Mouse (Mus musculus): ENCODE results near the gene Calcoco2. TPM values are rescaled to one million over a fixed set of nuclear protein-coding genes. Genes with fewer than 3 reads are reported as not detected.
"Not testable (repeated sequence)": the region's sequence is repeated elsewhere in the genome, so short reads cannot be mapped to it uniquely, and the experiment has no call there.

Calcoco2 gene
- polyA plus RNA-seq, 1 experiment from 2014 or later = not detected

DNA sequence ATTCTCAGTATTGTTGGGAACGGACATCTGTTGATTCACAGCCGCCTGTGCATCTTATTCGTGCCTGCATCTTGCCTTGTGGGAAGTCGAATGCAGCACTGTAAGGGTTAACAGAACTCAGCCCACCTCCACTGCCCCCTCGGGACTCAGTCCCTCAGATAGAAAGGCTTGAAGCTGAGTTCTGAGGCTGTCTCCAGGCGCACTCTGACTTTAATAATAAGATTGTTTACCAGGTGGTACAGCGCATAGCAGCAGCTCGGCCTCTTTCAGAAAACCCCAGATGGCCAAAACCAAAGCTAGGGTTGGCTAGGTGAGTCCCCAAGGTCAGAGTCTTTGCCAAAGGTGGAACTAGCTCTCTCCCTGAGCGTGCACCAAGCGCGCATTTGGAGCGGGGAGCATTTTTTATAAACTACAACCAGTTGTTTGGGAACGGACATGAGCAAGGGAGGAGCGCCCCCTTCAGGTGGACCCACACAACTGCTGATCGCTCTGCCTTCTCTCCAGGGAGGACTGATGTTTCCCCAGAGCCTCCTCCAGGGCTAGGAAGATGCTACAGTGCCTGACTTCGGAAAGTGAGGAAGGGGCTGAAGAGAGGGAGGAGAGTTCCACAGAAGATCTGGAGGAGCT, 21.6 kb upstream of the Calcoco2 start, which contains the start of gene Ttll6:
Gene Ttll6, plus strand, starts transcription at position 548 of the 627 bp plus-strand sequence.
- Histone ChIP-seq H3K9me3 (ENCODE audit: control insufficient read depth, low read length) (no peaks in the 10 kb centered on the region), H3K36me3 (ENCODE audit: control insufficient read depth, insufficient read depth, low read length) (no peaks in the 10 kb centered on the region), H3K27me3 (ENCODE audit: control insufficient read depth, insufficient read depth, low read length) (no peaks in the 10 kb centered on the region), H3K4me3 (ENCODE audit: low read depth, low read length) (no peak within 1 kb of the TSS), H3K4me1 (replicated peaks; ENCODE audit: control insufficient read depth, insufficient read depth) (no peaks in the 10 kb centered on the region), H3K9ac (ENCODE audit: low read length) (no peak within 1 kb of the TSS), H3K4me2 (replicated peaks; ENCODE audit: low read depth) (peak within 1 kb of the TSS; percentile 43), H3K27ac (replicated peaks) (no peak within 1 kb of the TSS)
- TF ChIP-seq CTCF (IDR thresholded peaks at IDR 0.05; ENCODE audit: low read depth) (peak; percentile 87), EP300 (optimal IDR thresholded peaks at IDR 0.05) (no peak)
- ATAC-seq (ENCODE audit: low FRiP score, low TSS enrichment) (peak; percentile 49), DNase-seq (ENCODE audit: low spot score) (peak; percentile 89)
- WGBS = 16% methylated on average over 16 of the region's 16 CpGs

DNA sequence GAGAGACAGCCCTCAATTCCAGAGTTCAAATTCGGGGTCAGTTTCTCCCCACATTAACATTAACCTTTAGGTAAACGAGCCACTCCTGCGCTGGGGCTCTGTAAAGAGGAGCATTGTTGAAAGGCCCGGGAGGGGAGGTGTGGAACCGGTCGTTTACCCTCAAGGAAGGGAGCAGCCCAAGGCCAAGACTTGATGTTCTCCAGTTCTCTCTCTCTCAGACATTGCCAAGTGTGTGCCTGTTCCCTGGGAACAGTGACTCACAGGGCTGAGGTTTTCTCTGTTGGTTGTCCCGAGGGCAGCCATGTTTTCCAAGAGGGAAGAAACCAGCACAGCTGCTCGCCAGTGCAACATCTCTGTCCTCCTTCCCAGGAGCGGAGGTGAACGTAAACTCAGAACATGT, 18.8 kb upstream of the Calcoco2 start:
- Histone ChIP-seq H3K36me3 (ENCODE audit: control insufficient read depth, insufficient read depth, low read length) (no peaks in the 10 kb centered on the region), H3K27ac (replicated peaks) (0 out of 2 replicates have a peak overlapping the region, but pooled peaks have one; percentile 40), H3K4me2 (replicated peaks; ENCODE audit: low read depth) (no peak overlapping the region), H3K9ac (ENCODE audit: low read length) (no peak overlapping the region), H3K4me1 (replicated peaks; ENCODE audit: control insufficient read depth, insufficient read depth) (no peaks in the 10 kb centered on the region), H3K27me3 (ENCODE audit: control insufficient read depth, insufficient read depth, low read length) (0 out of 2 replicates have a peak, but pooled peaks cover 2% of the 10 kb centered on the region), H3K4me3 (ENCODE audit: low read depth, low read length) (no peak overlapping the region), H3K9me3 (ENCODE audit: control insufficient read depth, low read length) (no peaks in the 10 kb centered on the region)
- ATAC-seq (ENCODE audit: low FRiP score, low TSS enrichment) = peak; percentile 62
- DNase-seq (ENCODE audit: low spot score) = peak; percentile 59
- no peak for TF ChIP-seq CTCF (IDR thresholded peaks at IDR 0.05; ENCODE audit: low read depth)
- WGBS = 34% methylated on average over 10 of the region's 10 CpGs

DNA sequence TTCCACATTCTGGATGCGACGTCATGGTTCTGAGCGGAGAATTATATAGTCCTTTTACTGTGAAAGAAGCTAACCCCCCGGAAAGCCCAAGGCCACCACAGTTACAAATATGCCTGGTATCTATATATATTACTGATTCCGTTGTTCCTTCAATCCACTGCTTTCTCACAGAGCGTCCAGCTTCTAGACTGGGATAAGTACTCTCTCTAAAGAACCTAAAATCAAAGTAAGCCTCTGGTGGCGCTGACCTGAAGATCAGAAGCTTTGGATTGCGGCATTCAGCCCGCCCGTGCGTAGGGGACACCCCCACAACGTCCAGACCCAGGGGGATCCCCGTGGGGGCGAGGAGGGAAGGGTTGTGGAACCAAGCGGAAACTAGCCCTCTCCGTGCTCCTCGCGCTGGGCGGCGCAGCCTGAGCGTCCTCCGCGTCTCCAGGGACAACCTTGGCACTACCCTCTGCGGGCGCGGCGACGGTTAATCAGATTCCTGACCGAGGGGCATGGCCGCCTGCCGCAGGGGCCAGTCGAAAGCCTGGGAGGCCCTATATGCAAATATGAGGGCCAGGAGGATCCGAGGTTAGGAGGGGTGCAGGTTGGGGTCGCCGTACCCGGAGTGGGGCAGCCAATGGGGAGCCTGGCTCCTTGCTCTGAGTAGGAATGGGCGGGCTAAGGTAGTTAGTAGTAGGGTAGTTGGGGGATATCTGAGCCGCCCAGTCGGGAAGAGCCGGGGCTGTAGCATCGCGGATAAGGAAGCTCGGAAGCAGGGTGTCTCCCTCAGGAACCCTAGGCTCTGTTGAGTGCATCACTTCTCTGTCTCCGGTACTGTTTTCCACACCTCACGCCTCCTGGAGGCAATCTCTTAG, 12.5 kb upstream of the Calcoco2 start:
- Histone ChIP-seq H3K36me3 (ENCODE audit: control insufficient read depth, insufficient read depth, low read length) (no peaks in the 10 kb centered on the region), H3K27ac (replicated peaks) (no peak overlapping the region), H3K4me3 (ENCODE audit: low read depth, low read length) (peak overlapping the region; percentile 41), H3K27me3 (ENCODE audit: control insufficient read depth, insufficient read depth, low read length) (0 out of 2 replicates have a peak, but pooled peaks cover 2% of the 10 kb centered on the region), H3K9me3 (ENCODE audit: control insufficient read depth, low read length) (no peaks in the 10 kb centered on the region), H3K9ac (ENCODE audit: low read length) (peak overlapping the region; percentile 38; the same call in 1 of the 2 replicates), H3K4me1 (replicated peaks; ENCODE audit: control insufficient read depth, insufficient read depth) (no peaks in the 10 kb centered on the region; the same call in 1 of the 2 replicates), H3K4me2 (replicated peaks; ENCODE audit: low read depth) (peak overlapping the region; percentile 68)
- DNase-seq (ENCODE audit: low spot score) (peak; percentile 77), ATAC-seq (ENCODE audit: low FRiP score, low TSS enrichment) (peak; percentile 67; the same call in 1 of the 2 replicates)
- TF ChIP-seq CTCF (IDR thresholded peaks at IDR 0.05; ENCODE audit: low read depth) (no peak), EP300 (optimal IDR thresholded peaks at IDR 0.05) (no peak)
- WGBS = 2% methylated on average over 45 of the region's 45 CpGs

DNA sequence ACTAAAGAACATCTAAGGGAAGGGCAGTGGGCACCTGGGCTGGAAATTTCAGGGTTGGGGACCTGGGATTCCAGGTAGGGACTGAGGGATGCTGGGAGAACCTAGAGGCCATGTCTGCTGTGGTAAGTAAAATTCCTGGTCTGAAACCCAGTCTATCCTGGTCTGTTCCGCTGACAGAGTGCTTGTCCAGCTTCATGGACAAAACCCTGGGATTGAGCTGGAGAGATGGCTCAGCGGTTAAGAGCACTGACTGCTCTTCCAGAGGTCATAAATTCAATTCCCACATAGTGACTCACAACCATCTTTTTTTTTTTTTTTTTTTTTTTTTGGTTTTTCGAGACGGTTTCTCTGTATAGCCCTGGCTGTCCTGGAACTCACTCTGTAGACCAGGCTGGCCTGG, 11.0 kb upstream of the Calcoco2 start:
- not testable (repeated sequence) for H3K27me3 ChIP-seq (ENCODE audit: control insufficient read depth, insufficient read depth, low read length); H3K36me3 ChIP-seq (ENCODE audit: control insufficient read depth, insufficient read depth, low read length); ATAC-seq (ENCODE audit: low FRiP score, low TSS enrichment); DNase-seq (ENCODE audit: low spot score); H3K9me3 ChIP-seq (ENCODE audit: control insufficient read depth, low read length); H3K4me3 ChIP-seq (ENCODE audit: low read depth, low read length); H3K4me2 ChIP-seq (replicated peaks; ENCODE audit: low read depth); H3K27ac ChIP-seq (replicated peaks); H3K9ac ChIP-seq (ENCODE audit: low read length); H3K4me1 ChIP-seq (replicated peaks; ENCODE audit: control insufficient read depth, insufficient read depth)
- WGBS = 76% methylated on average over 4 of the region's 4 CpGs

DNA sequence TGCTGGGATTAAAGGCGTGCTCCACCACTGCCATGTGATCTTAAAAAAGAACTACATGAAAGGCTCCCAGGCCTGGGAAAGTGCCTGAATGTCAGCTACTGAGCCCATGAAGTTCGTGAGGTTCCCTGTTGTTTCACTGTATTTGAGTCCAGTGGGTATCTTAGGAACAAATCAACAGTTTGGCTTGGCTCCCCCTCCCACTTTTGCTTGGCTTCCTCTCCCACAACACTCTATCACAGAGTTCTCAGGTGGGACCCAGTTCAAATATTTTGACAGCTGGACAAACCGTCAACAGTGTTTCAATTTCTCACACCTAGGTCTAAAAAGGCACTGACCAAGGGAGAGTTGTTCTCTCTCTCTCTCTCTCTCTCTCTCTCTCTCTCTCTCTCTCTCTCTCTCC, 7.6 kb upstream of the Calcoco2 start:
- H3K27ac ChIP-seq (replicated peaks) = no peak overlapping the region
- TF ChIP-seq CTCF (IDR thresholded peaks at IDR 0.05; ENCODE audit: low read depth) (no peak), EP300 (optimal IDR thresholded peaks at IDR 0.05) (no peak)
- H3K27me3 ChIP-seq (ENCODE audit: control insufficient read depth, insufficient read depth, low read length) = no peaks in the 10 kb centered on the region
- no peaks in the 10 kb centered on the region for H3K36me3 ChIP-seq (ENCODE audit: control insufficient read depth, insufficient read depth, low read length)
- DNase-seq (ENCODE audit: low spot score) (no peak), ATAC-seq (ENCODE audit: low FRiP score, low TSS enrichment) (no peak)
- H3K9me3 ChIP-seq (ENCODE audit: control insufficient read depth, low read length) = no peaks in the 10 kb centered on the region
- H3K4me3 ChIP-seq (ENCODE audit: low read depth, low read length) = no peak overlapping the region
- no peaks in the 10 kb centered on the region; the same call in 1 of the 2 replicates for H3K4me1 ChIP-seq (replicated peaks; ENCODE audit: control insufficient read depth, insufficient read depth)
- H3K9ac ChIP-seq (ENCODE audit: low read length) = no peak overlapping the region
- no peak overlapping the region for H3K4me2 ChIP-seq (replicated peaks; ENCODE audit: low read depth)
- 53% methylated on average over 3 of the region's 3 CpGs for WGBS

DNA sequence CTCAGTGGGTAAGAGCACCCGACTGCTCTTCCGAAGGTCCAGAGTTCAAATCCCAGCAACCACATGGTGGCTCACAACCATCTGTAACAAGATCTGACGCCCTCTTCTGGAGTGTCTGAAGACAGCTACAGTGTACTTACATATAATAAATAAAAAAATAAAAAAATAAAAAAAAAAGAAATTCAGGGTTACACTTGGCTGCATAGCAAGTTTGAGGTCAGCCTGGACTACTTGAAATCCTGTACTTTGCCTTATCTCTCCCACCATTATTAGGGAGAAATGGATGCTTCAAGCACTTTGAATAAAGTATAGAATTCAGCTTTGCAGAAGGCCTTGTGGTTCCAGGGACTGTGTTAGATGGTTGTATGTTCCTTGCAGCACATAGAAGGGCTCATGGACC, 5.2 kb upstream of the Calcoco2 start:
- H3K9me3 ChIP-seq (ENCODE audit: control insufficient read depth, low read length); H3K4me1 ChIP-seq (replicated peaks; ENCODE audit: control insufficient read depth, insufficient read depth); ATAC-seq (ENCODE audit: low FRiP score, low TSS enrichment); DNase-seq (ENCODE audit: low spot score); H3K27ac ChIP-seq (replicated peaks); H3K9ac ChIP-seq (ENCODE audit: low read length); H3K27me3 ChIP-seq (ENCODE audit: control insufficient read depth, insufficient read depth, low read length); H3K4me3 ChIP-seq (ENCODE audit: low read depth, low read length); H3K4me2 ChIP-seq (replicated peaks; ENCODE audit: low read depth); H3K36me3 ChIP-seq (ENCODE audit: control insufficient read depth, insufficient read depth, low read length): not testable (repeated sequence)
- WGBS = 74% methylated on average over 3 of the region's 3 CpGs
